Mouse (Mus musculus) lung, postnatal 0 days (tissue): ENCODE results near the gene Muc5b.

Experiments
- CTCF ChIP-seq: IDR thresholded peaks from 2 replicates; pipeline ENCODE4 v1.5.1; 2016; ENCODE audit warnings: antibody characterized with exemption, mild to moderate bottlenecking
- EP300 ChIP-seq: IDR thresholded peaks from 2 replicates; pipeline ENCODE4 v1.6.1; 2016; ENCODE audit warnings: antibody characterized with exemption, mild to moderate bottlenecking, control low read depth

- TF ChIP-seq CTCF (no peak), EP300 (no peak)
Measured at GRCm38 (mm10) chr7:141803206-141803605, 35.7 kb upstream of the Muc5b start.
